Mouse (Mus musculus) T-helper 1 cell (primary cell): ENCODE results near the gene Akt1s1.

Experiments used
- in situ Hi-C: fragments of 300-600 bp; cut with MboI, MseI; formaldehyde crosslinking; loops from one replicate; pipeline ENCODE4 v1.15.1; 2025; ENCODE audit warnings: high pct_unique_total_duplicates

Akt1s1 gene

GRCm38 (mm10) chr7:44853596-44854355 is 5.0 kb downstream of the Akt1s1 start:
- in situ Hi-C loops: no loop called here

- in situ Hi-C loops: no loop called here
Observed at GRCm38 (mm10) chr7:44854356-44855031, 5.7 kb downstream of the Akt1s1 start.

GRCm38 (mm10) chr7:44855036-44855435 is 6.2 kb downstream of the Akt1s1 start:
- in situ Hi-C loops: no loop called here

DNA sequence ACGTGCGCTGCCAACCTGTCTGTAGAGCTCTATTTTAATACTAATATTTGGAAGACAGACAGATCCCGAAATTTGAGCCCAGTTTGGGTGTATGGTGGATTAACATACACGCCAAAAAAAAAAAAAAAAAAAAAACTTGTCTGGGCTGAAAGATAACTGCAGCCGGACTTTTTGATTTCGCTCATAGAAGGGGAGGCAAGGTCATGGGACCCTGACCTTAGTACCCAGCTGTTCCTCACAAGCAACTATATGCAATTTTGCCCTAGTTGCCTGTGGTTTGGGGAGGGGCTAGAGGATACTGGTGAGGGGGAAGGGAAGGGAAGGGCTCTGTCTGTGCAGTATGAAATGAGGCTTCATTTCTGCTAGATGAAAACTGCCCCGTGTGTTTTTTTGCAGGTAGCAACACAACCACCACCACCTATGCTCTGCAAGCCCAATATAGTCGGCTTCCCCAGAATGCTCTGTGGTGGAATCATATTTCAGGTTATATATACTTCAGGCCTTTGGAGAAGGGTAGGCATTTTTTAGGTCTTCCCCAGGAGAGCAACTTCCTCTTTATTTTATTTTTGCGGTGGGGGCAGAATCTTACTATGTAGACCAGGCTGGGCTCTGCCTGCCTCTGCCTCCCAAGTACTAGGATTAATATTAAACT is 7.6 kb downstream of the Akt1s1 start:
- in situ Hi-C loops: no loop called here

DNA sequence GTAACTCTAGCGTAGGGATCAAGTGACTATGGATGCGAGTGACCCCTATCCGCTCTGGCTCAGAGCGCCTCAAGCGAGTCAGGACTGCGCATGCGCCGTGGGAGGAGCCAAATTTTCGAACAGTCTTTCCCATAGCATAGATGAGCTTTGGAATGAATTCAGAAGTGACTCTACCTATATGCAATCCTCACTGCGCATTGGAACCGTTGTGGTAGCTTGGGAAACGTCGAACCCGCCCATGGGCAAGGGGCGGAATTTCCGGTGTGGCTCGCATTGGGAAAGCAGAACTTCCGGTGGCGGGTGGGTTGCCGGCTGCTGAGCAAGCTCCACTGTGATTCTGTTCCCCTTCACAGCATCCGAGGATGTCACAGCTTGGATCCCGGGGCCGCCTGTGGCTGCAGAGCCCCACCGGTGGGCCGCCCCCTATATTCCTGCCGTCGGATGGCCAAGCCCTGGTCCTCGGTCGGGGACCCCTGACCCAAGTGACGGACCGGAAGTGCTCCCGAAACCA is 8.3 kb downstream of the Akt1s1 start, which contains the start of gene Pnkp:
Gene Pnkp, plus strand, starts transcription at position 98 of the 511 bp plus-strand sequence.
- in situ Hi-C loops: no loop called here

DNA sequence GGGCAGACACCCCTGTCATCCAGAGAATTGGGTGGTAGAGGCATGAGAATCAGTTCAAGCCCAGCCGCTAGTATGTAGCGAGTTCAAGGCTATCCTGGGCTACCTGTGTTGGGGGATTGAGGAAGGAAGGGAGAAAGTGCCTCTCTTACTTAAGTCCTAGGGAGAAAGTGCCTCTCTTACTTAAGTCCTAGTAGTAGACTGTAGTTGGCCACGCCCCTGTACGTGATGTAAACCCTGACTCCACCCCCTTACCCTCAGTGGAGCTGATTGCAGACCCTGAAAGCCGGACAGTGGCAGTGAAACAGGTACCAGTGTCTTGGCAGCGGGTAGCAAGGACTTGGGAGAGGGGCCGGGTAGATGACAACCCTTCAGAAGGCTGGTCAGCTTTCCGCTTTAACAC is 9.1 kb downstream of the Akt1s1 start:
- in situ Hi-C loops: no loop called here

DNA sequence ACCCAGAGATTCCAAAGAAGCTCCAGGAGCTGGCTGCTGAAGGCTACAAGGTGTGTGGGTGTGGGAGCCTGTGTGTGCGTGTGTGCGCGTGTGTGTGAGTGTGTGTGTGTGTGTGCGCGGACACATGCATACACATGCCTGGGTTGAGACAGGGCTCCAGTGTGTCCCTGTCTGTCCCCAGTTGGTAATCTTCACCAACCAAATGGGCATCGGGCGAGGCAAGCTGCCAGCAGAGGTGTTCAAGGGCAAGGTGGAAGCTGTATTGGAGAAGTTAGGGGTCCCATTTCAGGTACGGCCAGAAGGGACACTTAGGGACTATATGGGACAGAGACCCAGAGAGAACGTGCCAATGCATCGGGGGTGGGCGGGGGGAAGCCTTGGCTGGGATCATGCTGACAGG is 11.1 kb downstream of the Akt1s1 start:
- in situ Hi-C loops: no loop called here

DNA sequence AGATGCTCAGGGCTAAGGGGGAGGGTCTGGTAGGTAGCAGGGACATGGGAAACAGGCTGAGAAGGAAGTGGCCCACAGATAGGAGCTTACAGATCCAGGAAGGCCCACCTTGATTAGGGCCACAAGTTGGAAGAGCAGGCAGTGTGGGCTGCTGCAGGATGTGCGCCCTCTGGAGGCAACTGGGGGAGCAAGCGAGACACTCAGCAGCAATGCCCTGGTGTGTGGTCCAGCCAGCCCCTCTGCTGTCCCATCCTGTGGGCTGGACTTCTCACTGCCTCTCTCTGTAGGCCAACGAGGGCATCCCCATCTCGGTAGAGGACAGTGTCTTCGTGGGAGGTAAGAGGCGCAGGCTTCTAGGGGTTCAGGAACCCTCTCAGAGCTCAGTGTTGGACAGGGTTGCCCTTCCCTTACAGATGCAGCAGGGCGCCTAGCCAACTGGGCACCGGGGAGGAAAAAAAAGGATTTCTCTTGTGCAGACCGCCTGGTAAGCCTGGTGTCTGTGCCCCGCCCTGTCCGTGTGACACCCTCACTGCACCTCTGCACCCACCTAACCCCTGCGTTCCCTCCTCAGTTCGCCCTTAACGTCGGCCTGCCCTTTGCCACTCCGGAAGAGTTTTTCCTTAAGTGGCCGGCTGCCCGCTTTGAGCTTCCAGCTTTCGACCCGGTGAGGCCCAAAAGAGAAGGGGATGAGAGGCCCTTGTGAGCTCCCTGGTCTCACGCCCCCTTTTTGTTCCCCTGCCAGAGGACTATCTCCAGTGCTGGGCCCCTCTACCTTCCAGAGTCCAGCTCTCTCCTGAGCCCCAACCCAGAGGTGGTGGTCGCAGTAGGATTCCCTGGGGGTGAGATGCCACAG is 12.0 kb downstream of the Akt1s1 start:
- in situ Hi-C loops: no loop called here

GRCm38 (mm10) chr7:44861429-44861816 is 12.6 kb downstream of the Akt1s1 start:
- in situ Hi-C loops: no loop called here

DNA sequence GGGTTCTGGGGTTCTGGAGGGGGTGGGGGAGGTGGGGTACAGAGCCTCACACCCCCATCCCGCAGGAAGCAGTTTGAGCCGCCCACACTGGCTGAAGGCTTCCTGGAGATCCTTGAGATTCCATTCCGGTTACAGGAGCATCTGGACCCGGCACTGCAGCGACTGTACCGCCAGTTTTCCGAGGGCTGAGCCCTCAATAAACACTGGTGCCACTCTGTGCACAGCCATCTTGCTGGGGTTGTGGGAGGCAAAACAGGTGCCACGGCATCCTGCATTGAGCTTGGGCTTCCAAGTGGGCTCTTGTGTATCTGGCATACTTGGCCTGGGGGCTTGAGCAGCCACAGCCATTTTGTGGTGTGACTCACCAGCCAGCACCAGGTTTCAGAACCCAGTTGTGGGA is 13.6 kb downstream of the Akt1s1 start:
- in situ Hi-C loops: no loop called here

DNA sequence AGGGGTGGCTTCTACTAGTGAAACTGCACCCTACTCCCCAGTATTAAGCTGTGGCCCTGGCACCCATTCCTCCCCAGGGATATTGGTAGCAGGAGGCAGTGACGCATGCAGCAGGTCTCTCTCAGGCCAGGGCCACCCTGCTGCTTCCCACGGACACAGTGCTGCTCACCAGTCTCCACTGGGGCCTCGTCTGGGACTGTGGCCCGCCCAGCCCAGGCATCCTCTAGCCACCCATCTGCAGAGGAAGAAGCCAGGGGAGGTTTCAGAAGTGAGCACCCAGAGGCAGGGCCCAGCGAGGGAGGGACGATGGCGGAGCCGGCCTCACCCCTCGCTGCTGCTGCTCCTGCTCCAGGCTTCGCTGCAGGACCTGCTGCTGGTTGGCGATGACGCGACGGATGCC is 14.4 kb downstream of the Akt1s1 start:
- in situ Hi-C loops: no loop called here

DNA sequence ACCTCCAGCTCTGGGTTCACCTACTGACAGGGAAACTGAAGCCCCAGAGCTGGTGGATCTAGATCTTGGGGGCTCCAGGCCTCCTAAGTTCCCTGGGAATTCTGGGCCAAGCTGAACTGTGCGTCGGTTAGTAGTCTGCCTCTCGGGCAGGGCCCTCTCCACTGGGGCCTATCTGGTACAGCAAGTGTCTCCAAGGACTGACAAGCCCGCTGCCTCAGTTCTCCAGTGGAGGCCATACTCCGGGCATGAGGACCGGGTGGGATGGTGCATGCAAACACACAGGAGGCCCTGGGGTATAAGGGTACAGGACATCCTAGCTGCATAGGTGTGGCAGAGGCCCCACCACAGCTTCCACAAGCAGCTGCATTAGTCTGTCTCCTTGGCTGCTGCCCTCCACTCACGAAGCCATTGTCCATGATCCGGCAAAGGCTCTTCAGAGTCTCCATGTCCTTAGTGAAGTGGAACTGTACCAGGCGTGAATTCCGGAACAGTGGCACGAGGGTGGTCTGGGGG is 15.2 kb downstream of the Akt1s1 start:
- in situ Hi-C loops: no loop called here

GRCm38 (mm10) chr7:44864595-44865542 is 16.1 kb downstream of the Akt1s1 start:
- in situ Hi-C loops: no loop called here

DNA sequence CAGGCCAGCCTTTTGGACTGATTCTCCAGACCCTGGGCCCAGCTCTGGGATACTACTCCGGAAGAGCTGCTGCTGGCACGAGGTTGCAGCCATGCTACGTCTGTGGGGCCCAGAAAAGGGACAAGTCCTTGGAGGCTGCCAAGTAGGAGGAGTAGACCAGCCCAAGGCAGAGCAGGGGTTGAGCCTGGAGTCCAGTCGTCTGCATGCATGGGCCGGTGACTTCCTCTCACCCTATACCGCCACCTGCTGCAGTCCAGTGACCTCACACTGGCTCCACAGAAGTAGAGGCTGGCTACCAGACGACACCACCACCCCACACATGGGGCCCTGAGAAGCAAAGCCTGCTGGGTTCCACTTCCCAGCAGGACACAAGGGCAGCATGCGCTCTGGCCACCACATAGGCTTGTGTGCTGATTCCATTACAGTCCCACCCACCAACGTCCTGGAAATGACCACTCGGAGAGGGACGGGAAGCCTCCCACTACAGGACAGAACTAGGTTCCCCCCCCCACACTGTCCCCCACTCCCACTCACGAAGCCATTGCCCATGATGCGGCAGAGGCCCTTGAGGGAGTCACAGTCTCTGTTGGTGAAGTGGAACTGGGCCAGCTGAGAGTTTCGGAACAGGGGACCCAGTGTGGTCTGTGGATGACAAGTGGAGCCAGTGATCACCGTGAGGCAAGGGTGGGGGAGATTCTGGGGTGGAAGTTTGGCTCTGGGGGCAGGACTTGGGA is 17.7 kb downstream of the Akt1s1 start:
- in situ Hi-C loops: no loop called here

GRCm38 (mm10) chr7:44867010-44867702 is 18.4 kb downstream of the Akt1s1 start:
- in situ Hi-C loops: no loop called here

- in situ Hi-C loops: no loop called here
Observed at GRCm38 (mm10) chr7:44867802-44868201, 19.0 kb downstream of the Akt1s1 start.

DNA sequence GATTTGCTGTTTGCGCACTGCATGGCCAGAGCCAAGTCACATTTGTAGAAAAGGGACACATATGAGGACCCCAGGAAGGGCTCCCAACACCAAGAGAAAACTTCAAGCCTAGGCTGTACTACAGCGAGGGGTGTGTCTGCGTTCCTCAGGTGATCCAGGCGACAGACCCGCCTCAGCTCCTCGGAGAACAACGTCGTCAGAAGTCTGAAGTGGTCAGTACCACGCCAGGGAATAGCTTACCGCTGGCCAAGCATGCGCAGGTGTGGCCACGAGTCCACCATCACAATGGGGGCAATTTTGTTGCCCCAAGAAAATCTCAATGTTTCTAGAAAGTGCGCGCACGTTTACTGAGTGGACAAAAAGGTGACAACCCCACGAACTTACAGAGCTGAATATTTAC is 19.7 kb downstream of the Akt1s1 start:
- in situ Hi-C loops: no loop called here

- in situ Hi-C loops: no loop called here
Observed at GRCm38 (mm10) chr7:44868919-44869696, 20.3 kb downstream of the Akt1s1 start.
